Mouse (Mus musculus): ENCODE data around the gene Baz2a. TPM values are rescaled to one million over a fixed set of nuclear protein-coding genes. Genes with fewer than 3 reads are reported as not detected.
A peak's percentile ranks its signal among the peaks of the same experiment; 100 is the strongest.
"Not testable (repeated sequence)": the region's sequence is repeated elsewhere in the genome, so short reads cannot be mapped to it uniquely, and the experiment has no call there.

Baz2a gene
- polyA plus RNA-seq, 1 experiment from 2014 or later: 11.6 TPM

- Histone ChIP-seq H3K27me3 (no peaks in the 10 kb centered on the region), H3K4me1 (peaks cover 22% of the 10 kb centered on the region), H3K4me2 (peak within 1 kb of the TSS; percentile 98), H3K27ac (peak within 1 kb of the TSS; percentile 83), H3K9ac (peak within 1 kb of the TSS; percentile 95), H3K4me3 (peak within 1 kb of the TSS; percentile 99), H3K36me3 (ENCODE audit: poor library complexity, severe bottlenecking) (peaks cover 34% of the 10 kb centered on the region), H3K9me3 (replicated peaks) (no peaks in the 10 kb centered on the region)
- under 1% methylated on average over 34 of the region's 34 CpGs for WGBS
- peak; percentile 99 for ATAC-seq
These were observed 8.4 kb upstream of the Baz2a start, which contains the start of gene Atp5b for GRCm38 (mm10) chr10:128082880-128083421. Gene Atp5b, plus strand, starts transcription at chr10:128083273.

GRCm38 (mm10) chr10:128083688-128084087 lies 7.7 kb upstream of the Baz2a start:
- 0 out of 2 replicates have a peak, but pooled peaks have one; percentile 0 for ATAC-seq
- Histone ChIP-seq H3K27ac (peak overlapping the region; percentile 83), H3K4me2 (peak overlapping the region; percentile 98), H3K4me3 (peak overlapping the region; percentile 99), H3K9ac (peak overlapping the region; percentile 95), H3K4me1 (peaks cover 22% of the 10 kb centered on the region), H3K9me3 (replicated peaks) (no peaks in the 10 kb centered on the region), H3K36me3 (ENCODE audit: poor library complexity, severe bottlenecking) (peaks cover 39% of the 10 kb centered on the region), H3K27me3 (no peaks in the 10 kb centered on the region)
- WGBS: under 1% methylated on average over 22 of the region's 22 CpGs

GRCm38 (mm10) chr10:128084160-128084559 lies 7.2 kb upstream of the Baz2a start:
- peak overlapping the region; percentile 98 for H3K4me2 ChIP-seq
- peaks cover 22% of the 10 kb centered on the region for H3K4me1 ChIP-seq
- peaks cover 44% of the 10 kb centered on the region for H3K36me3 ChIP-seq (ENCODE audit: poor library complexity, severe bottlenecking)
- peak overlapping the region; percentile 95 for H3K9ac ChIP-seq
- no peak for ATAC-seq
- no peak overlapping the region for H3K27ac ChIP-seq
- H3K4me3 ChIP-seq: peak overlapping the region; percentile 99
- no peaks in the 10 kb centered on the region for H3K27me3 ChIP-seq
- WGBS: 3% methylated on average over 3 of the region's 3 CpGs
- H3K9me3 ChIP-seq (replicated peaks): no peaks in the 10 kb centered on the region

- 76% methylated on average over 6 of the region's 6 CpGs for WGBS
- no peak overlapping the region for H3K4me2 ChIP-seq
These were observed 5.0 kb upstream of the Baz2a start for GRCm38 (mm10) chr10:128086391-128086790.

GRCm38 (mm10) chr10:128087216-128087615 lies 4.2 kb upstream of the Baz2a start:
- H3K9ac ChIP-seq; H3K4me2 ChIP-seq; H3K9me3 ChIP-seq (replicated peaks); H3K27me3 ChIP-seq; H3K27ac ChIP-seq; H3K4me3 ChIP-seq; ATAC-seq: not testable (repeated sequence)
- H3K4me1 ChIP-seq: peaks cover 34% of the 10 kb centered on the region
- peaks cover 61% of the 10 kb centered on the region for H3K36me3 ChIP-seq (ENCODE audit: poor library complexity, severe bottlenecking)
- 87% methylated on average over 2 of the region's 2 CpGs for WGBS

More at GRCm38 (mm10) chr10:128086391-128086790, 5.0 kb upstream of the Baz2a start:
- Histone ChIP-seq H3K9ac (no peak overlapping the region), H3K27ac (no peak overlapping the region), H3K9me3 (replicated peaks) (no peaks in the 10 kb centered on the region), H3K27me3 (no peaks in the 10 kb centered on the region), H3K4me3 (no peak overlapping the region), H3K4me1 (peaks cover 31% of the 10 kb centered on the region), H3K36me3 (ENCODE audit: poor library complexity, severe bottlenecking) (peaks cover 61% of the 10 kb centered on the region)
- ATAC-seq: no peak

- Histone ChIP-seq H3K4me3 (no peak overlapping the region), H3K27ac (no peak overlapping the region), H3K9ac (no peak overlapping the region), H3K4me2 (no peak overlapping the region), H3K9me3 (replicated peaks) (no peaks in the 10 kb centered on the region), H3K4me1 (peaks cover 36% of the 10 kb centered on the region), H3K27me3 (no peaks in the 10 kb centered on the region), H3K36me3 (ENCODE audit: poor library complexity, severe bottlenecking) (peaks cover 61% of the 10 kb centered on the region)
- no peak for ATAC-seq
- 95% methylated on average over 5 of the region's 5 CpGs for WGBS
These were observed 3.2 kb upstream of the Baz2a start for GRCm38 (mm10) chr10:128088181-128088580.

- H3K4me2 ChIP-seq: no peak overlapping the region
- H3K4me1 ChIP-seq: peaks cover 44% of the 10 kb centered on the region
- H3K36me3 ChIP-seq (ENCODE audit: poor library complexity, severe bottlenecking): peaks cover 60% of the 10 kb centered on the region
- no peak overlapping the region for H3K4me3 ChIP-seq
- no peak overlapping the region for H3K27ac ChIP-seq
- no peaks in the 10 kb centered on the region for H3K27me3 ChIP-seq
- H3K9me3 ChIP-seq (replicated peaks): no peaks in the 10 kb centered on the region
- WGBS: 73% methylated on average over 5 of the region's 5 CpGs
- H3K9ac ChIP-seq: no peak overlapping the region
- no peak for ATAC-seq
These were observed 1.5 kb upstream of the Baz2a start for GRCm38 (mm10) chr10:128089842-128090241.

GRCm38 (mm10) chr10:128090651-128091563 lies 470 bp upstream of the Baz2a start:
- H3K4me2 ChIP-seq: peak overlapping the region; percentile 91
- H3K36me3 ChIP-seq (ENCODE audit: poor library complexity, severe bottlenecking): peaks cover 49% of the 10 kb centered on the region
- WGBS: 9% methylated on average over 14 of the region's 14 CpGs
- peak overlapping the region; percentile 85 for H3K9ac ChIP-seq
- ATAC-seq: peak; percentile 43
- H3K9me3 ChIP-seq (replicated peaks): no peaks in the 10 kb centered on the region
- H3K27ac ChIP-seq: peak overlapping the region; percentile 89; the same call in 1 of the 2 replicates
- peak overlapping the region; percentile 78 for H3K4me3 ChIP-seq
- no peaks in the 10 kb centered on the region for H3K27me3 ChIP-seq
- H3K4me1 ChIP-seq: peaks cover 45% of the 10 kb centered on the region

GRCm38 (mm10) chr10:128092506-128093495 lies 1.4 kb downstream of the Baz2a start:
- H3K4me1 ChIP-seq: peaks cover 51% of the 10 kb centered on the region
- peak overlapping the region; percentile 85 for H3K9ac ChIP-seq
- H3K27ac ChIP-seq: peak overlapping the region; percentile 89
- H3K9me3 ChIP-seq (replicated peaks): no peaks in the 10 kb centered on the region
- H3K27me3 ChIP-seq: no peaks in the 10 kb centered on the region
- peak overlapping the region; percentile 91 for H3K4me2 ChIP-seq
- WGBS: under 1% methylated on average over 63 of the region's 88 CpGs
- H3K36me3 ChIP-seq (ENCODE audit: poor library complexity, severe bottlenecking): peaks cover 31% of the 10 kb centered on the region
- peak; percentile 54 for ATAC-seq
- H3K4me3 ChIP-seq: peak overlapping the region; percentile 78

- 25% methylated on average over 13 of the region's 13 CpGs for WGBS
- H3K4me3 ChIP-seq: peak overlapping the region; percentile 78
- peak overlapping the region; percentile 85 for H3K9ac ChIP-seq
- no peaks in the 10 kb centered on the region for H3K27me3 ChIP-seq
- no peaks in the 10 kb centered on the region for H3K9me3 ChIP-seq (replicated peaks)
- H3K27ac ChIP-seq: peak overlapping the region; percentile 89; the same call in 1 of the 2 replicates
- H3K36me3 ChIP-seq (ENCODE audit: poor library complexity, severe bottlenecking): peaks cover 22% of the 10 kb centered on the region
- H3K4me2 ChIP-seq: peak overlapping the region; percentile 91
- peaks cover 60% of the 10 kb centered on the region for H3K4me1 ChIP-seq
- ATAC-seq: no peak
These were observed 2.3 kb downstream of the Baz2a start for GRCm38 (mm10) chr10:128093496-128094294.
